Mouse (Mus musculus): ENCODE data around the gene Kdm1a. TPM values are rescaled to one million over a fixed set of nuclear protein-coding genes. Genes with fewer than 3 reads are reported as not detected.

Gene Kdm1a
- 44.2 and 59.3 TPM in 2 replicates for total RNA-seq (2021)
- long read RNA-seq, transcript Kdm1a-203 (19 exons, 3,008 nt), result minor isoform, 28 of 78 reads
- long read RNA-seq, transcript Kdm1a-202 (20 exons, 3,028 nt), result major isoform, 42 of 78 reads
- long read RNA-seq, partial matches to known transcripts, result 5 of 78 reads
- long read RNA-seq, other reads (novel, unspliced or antisense), result 2 of 78 reads

GRCm38 (mm10) chr4:136602568-136602967 is at the start of gene Kdm1a:
TSS of gene Kdm1a (minus strand) at chr4:136602723.
- DNase-seq, result peak; percentile 96

- DNase-seq, result no peak
Measured at GRCm38 (mm10) chr4:136651882-136652527, 49.5 kb upstream of the Kdm1a start.

- peak; percentile 22 for DNase-seq
Measured at GRCm38 (mm10) chr4:136651357-136651811, 48.9 kb upstream of the Kdm1a start.

GRCm38 (mm10) chr4:136650261-136650660 is 47.7 kb upstream of the Kdm1a start:
- DNase-seq, result no peak

- DNase-seq, result no peak
Measured at GRCm38 (mm10) chr4:136649480-136650196, 47.1 kb upstream of the Kdm1a start.

- peak; percentile 83 for DNase-seq
Measured at GRCm38 (mm10) chr4:136648922-136649479, 46.5 kb upstream of the Kdm1a start.

- no peak for DNase-seq
Measured at GRCm38 (mm10) chr4:136638890-136639289, 36.4 kb upstream of the Kdm1a start.

GRCm38 (mm10) chr4:136638230-136638750 is 35.8 kb upstream of the Kdm1a start:
- no peak for DNase-seq

- DNase-seq, result peak; percentile 30
Measured at GRCm38 (mm10) chr4:136637563-136638229, 35.2 kb upstream of the Kdm1a start.

GRCm38 (mm10) chr4:136636983-136637562 is 34.5 kb upstream of the Kdm1a start:
- no peak for DNase-seq

- no peak for DNase-seq
Measured at GRCm38 (mm10) chr4:136636511-136636910, 34.0 kb upstream of the Kdm1a start.

- DNase-seq, result no peak
Measured at GRCm38 (mm10) chr4:136635995-136636394, 33.5 kb upstream of the Kdm1a start.

GRCm38 (mm10) chr4:136631237-136631994 is 28.9 kb upstream of the Kdm1a start:
- peak; percentile 72 for DNase-seq

GRCm38 (mm10) chr4:136626590-136626989 is 24.1 kb upstream of the Kdm1a start:
- no peak for DNase-seq

- DNase-seq, result no peak
Measured at GRCm38 (mm10) chr4:136622388-136622787, 19.9 kb upstream of the Kdm1a start, which contains the start of gene Lactbl1. TSS of gene Lactbl1 (plus strand) at chr4:136622621.

- no peak for DNase-seq
Measured at GRCm38 (mm10) chr4:136621956-136622355, 19.4 kb upstream of the Kdm1a start.

GRCm38 (mm10) chr4:136621336-136621735 is 18.8 kb upstream of the Kdm1a start:
- DNase-seq, result no peak

- DNase-seq, result no peak
Measured at GRCm38 (mm10) chr4:136613657-136614056, 11.1 kb upstream of the Kdm1a start.

- no peak for DNase-seq
Measured at GRCm38 (mm10) chr4:136610387-136610856, 7.9 kb upstream of the Kdm1a start, which contains the start of gene Tex46. TSS of gene Tex46 (plus strand) at chr4:136610437.

GRCm38 (mm10) chr4:136605756-136606485 is 3.4 kb upstream of the Kdm1a start:
- DNase-seq, result no peak
